Mouse (Mus musculus): ENCODE measurements around the gene Prr7. TPM values are rescaled to one million over a fixed set of nuclear protein-coding genes. Genes with fewer than 3 reads are reported as not detected.

Prr7 gene
- polyA plus RNA-seq, 1 experiment from 2014 or later, result 1.6 TPM

DNA sequence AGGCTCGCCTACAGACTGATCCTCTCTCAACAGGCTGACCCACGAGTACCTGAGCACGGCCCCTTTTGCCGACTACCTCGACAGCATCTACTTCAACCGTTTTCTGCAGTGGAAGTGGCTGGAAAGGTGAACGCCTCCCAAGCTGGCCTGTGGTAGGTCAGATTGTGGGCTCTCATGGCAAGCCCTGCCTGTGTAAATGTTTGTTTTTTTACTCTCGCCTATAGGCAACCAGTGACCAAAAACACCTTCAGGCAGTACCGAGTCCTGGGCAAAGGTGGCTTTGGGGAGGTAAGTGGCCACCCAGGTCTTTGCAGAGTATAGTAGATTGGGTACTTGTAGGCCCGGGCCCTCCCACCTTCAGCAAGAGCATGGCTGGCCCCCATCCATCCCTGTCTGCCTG lies 12.8 kb upstream of the Prr7 start:
- H3K4me2 ChIP-seq, result no peak overlapping the region
- H3K4me1 ChIP-seq, result peaks cover 22% of the 10 kb centered on the region
- H3K27ac ChIP-seq, result no peak overlapping the region
- no peaks in the 10 kb centered on the region for H3K27me3 ChIP-seq
- H3K36me3 ChIP-seq (ENCODE audit: poor library complexity, severe bottlenecking), result peaks cover 75% of the 10 kb centered on the region
- no peaks in the 10 kb centered on the region for H3K9me3 ChIP-seq (replicated peaks)
- H3K9ac ChIP-seq, result no peak overlapping the region
- no peak for ATAC-seq
- 92% methylated on average over 10 of the region's 10 CpGs for WGBS
- H3K4me3 ChIP-seq, result no peak overlapping the region

DNA sequence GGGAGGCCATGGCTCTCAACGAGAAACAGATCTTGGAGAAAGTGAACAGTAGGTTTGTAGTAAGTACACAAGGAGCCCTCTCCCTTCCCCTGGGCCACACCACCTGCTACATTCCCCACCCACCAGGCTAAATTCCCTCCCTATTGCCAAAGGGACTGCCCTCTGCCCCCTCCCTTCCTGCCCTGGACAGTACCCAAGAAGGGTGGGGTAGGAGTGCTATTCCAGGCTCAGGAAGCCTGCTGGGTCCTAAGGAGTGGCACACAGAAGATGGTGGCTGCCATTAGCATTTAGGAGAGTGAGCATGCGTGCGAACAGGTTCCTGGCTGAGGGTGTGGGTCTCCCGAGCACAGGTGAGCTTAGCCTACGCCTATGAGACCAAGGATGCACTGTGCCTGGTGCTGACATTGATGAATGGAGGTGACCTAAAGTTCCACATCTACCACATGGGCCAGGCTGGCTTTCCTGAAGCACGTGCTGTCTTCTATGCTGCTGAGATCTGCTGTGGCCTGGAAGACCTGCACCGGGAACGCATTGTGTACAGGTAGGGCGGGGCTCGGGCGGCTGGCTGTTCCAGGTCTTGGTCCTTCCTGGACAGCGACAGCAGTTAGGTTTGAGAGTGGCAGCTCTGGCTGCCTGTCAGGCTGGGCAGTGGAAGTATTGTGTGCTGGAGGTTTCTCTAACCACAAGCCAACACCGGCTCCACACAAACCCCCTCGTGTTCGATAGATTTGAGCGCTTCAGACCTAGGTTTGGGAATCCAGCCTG lies 12.1 kb upstream of the Prr7 start:
- Histone ChIP-seq H3K9ac (no peak overlapping the region), H3K9me3 (replicated peaks) (no peaks in the 10 kb centered on the region), H3K4me3 (no peak overlapping the region), H3K4me1 (peaks cover 15% of the 10 kb centered on the region), H3K4me2 (no peak overlapping the region), H3K27ac (no peak overlapping the region), H3K36me3 (ENCODE audit: poor library complexity, severe bottlenecking) (peaks cover 81% of the 10 kb centered on the region), H3K27me3 (no peaks in the 10 kb centered on the region)
- ATAC-seq, result no peak
- 96% methylated on average over 16 of the region's 16 CpGs for WGBS

GRCm38 (mm10) chr13:55462965-55463364 lies 1.1 kb upstream of the Prr7 start:
- Histone ChIP-seq H3K4me3 (no peak overlapping the region), H3K27me3 (no peaks in the 10 kb centered on the region), H3K36me3 (ENCODE audit: poor library complexity, severe bottlenecking) (peaks cover 44% of the 10 kb centered on the region), H3K9me3 (replicated peaks) (no peaks in the 10 kb centered on the region), H3K4me1 (peaks cover 38% of the 10 kb centered on the region), H3K27ac (no peak overlapping the region), H3K9ac (no peak overlapping the region), H3K4me2 (peak overlapping the region; percentile 75)
- WGBS, result 53% methylated on average over 2 of the region's 2 CpGs
- no peak for ATAC-seq

DNA sequence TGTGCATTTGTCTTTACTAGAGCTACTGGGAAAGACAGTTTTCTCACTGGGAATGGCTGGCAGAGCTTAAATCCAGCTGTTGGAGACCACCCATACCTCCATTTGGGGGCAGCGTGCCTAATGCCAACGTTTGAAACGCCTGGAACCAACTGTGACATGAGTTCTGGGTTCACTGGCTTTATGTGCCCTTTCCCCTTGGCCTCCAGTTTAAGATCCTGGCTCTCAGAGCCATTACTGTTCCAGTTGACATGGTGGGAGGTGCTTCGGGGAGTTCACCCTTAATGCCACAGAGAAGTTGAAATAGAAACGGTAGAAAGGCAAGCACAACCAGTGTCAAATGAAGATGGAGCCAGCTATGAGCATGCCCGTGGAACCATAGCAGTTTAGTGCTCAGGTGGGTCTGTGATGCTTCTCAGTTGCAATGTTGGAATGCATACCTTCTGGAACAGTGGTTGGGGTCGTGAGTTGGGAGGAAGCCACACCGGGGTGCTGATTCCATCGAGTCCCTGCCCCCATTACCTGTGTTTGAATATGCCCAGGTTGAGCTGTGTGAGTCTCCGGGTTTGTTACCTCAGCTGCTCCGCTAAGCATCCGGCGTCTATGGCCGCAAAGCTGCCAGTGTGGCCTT lies 554 bp upstream of the Prr7 start:
- Histone ChIP-seq H3K27ac (peak overlapping the region; percentile 98), H3K4me2 (peak overlapping the region; percentile 75), H3K9ac (peak overlapping the region; percentile 89), H3K4me3 (peak overlapping the region; percentile 68), H3K36me3 (ENCODE audit: poor library complexity, severe bottlenecking) (peaks cover 39% of the 10 kb centered on the region), H3K4me1 (peaks cover 44% of the 10 kb centered on the region), H3K9me3 (replicated peaks) (no peaks in the 10 kb centered on the region), H3K27me3 (no peaks in the 10 kb centered on the region)
- WGBS, result 6% methylated on average over 14 of the region's 14 CpGs
- ATAC-seq, result no peak; the same call in 1 of the 2 replicates

- Histone ChIP-seq H3K9me3 (replicated peaks) (no peaks in the 10 kb centered on the region), H3K4me2 (peak overlapping the region; percentile 75), H3K4me3 (peak overlapping the region; percentile 68), H3K9ac (peak overlapping the region; percentile 89), H3K4me1 (peaks cover 60% of the 10 kb centered on the region), H3K27me3 (no peaks in the 10 kb centered on the region), H3K27ac (peak overlapping the region; percentile 98), H3K36me3 (ENCODE audit: poor library complexity, severe bottlenecking) (peaks cover 22% of the 10 kb centered on the region)
- 0% methylated on average over 3 of the region's 3 CpGs for WGBS
- ATAC-seq, result peak; percentile 7
These were observed 1.1 kb downstream of the Prr7 start for GRCm38 (mm10) chr13:55465184-55465583.

DNA sequence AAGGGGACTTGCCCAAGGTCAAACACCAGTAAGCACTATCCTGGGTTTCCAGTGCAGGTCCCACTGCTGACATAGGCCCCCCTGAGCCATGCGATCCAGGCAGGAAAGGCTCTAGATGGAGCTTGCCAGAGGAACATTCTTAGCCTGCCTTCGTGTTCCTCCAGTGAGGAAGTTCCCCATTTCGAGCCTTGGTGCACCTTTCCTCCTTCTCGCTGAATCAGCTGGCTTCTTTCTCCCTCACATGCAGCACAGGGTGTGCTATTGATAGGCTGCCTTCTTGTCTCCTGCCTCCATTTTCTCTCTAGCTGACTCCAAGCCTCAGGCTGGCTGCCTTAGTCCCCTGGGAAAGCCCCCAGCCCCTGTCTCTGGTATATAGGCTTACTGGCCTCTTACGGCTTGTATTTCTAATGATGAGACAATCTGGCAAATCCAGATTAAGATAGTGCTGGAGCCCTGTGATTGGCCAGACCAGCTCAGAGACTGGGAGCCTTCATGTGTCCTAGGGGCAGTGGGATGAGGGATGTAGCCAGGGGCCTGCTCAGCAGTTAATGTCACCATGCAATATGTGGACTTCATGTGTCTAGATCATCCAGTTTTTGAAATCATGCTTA lies 1.9 kb downstream of the Prr7 start:
- Histone ChIP-seq H3K27me3 (no peaks in the 10 kb centered on the region), H3K9me3 (replicated peaks) (no peaks in the 10 kb centered on the region), H3K27ac (peak overlapping the region; percentile 98), H3K9ac (peak overlapping the region; percentile 89), H3K4me3 (peak overlapping the region; percentile 68), H3K36me3 (ENCODE audit: poor library complexity, severe bottlenecking) (peaks cover 14% of the 10 kb centered on the region), H3K4me1 (peaks cover 68% of the 10 kb centered on the region), H3K4me2 (peak overlapping the region; percentile 75)
- WGBS, result 56% methylated on average over 5 of the region's 5 CpGs
- ATAC-seq, result no peak

GRCm38 (mm10) chr13:55468851-55469560 lies 4.9 kb downstream of the Prr7 start:
- no peak for ATAC-seq

DNA sequence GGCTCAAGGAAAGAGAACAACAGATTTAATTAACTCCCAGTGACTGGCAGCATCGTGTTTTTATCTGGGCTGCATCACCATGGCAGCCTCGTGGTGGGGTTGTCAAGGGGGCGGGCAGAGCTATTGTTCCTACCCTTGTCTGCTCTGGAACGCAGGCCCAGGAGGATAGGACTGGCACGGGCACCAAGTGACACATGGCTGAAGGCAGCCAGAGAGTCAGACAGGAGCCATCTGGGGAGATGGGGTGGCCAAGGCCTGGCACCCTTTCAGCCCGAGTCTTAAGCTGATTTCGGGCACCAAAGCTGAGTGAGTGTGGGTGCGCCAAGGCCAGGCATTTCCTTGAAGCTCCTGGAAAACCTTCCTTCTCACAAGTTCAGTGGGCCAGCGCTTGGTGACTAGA lies 6.3 kb downstream of the Prr7 start:
- 20% methylated on average over 9 of the region's 9 CpGs for WGBS
- peak; percentile 27 for ATAC-seq
- no peaks in the 10 kb centered on the region for H3K27me3 ChIP-seq
- H3K36me3 ChIP-seq (ENCODE audit: poor library complexity, severe bottlenecking), result peaks cover 25% of the 10 kb centered on the region
- 0 out of 2 replicates have a peak overlapping the region, but pooled peaks have one; percentile 6 for H3K4me3 ChIP-seq
- peak overlapping the region; percentile 98 for H3K4me2 ChIP-seq
- no peaks in the 10 kb centered on the region for H3K9me3 ChIP-seq (replicated peaks)
- H3K4me1 ChIP-seq, result peaks cover 93% of the 10 kb centered on the region
- H3K27ac ChIP-seq, result peak overlapping the region; percentile 90
- peak overlapping the region; percentile 85; the same call in 1 of the 2 replicates for H3K9ac ChIP-seq

More at GRCm38 (mm10) chr13:55468851-55469560, 4.9 kb downstream of the Prr7 start:
- H3K27ac ChIP-seq, result peak overlapping the region; percentile 90
- H3K4me1 ChIP-seq, result peaks cover 88% of the 10 kb centered on the region
- no peak overlapping the region for H3K4me3 ChIP-seq
- peaks cover 11% of the 10 kb centered on the region for H3K36me3 ChIP-seq (ENCODE audit: poor library complexity, severe bottlenecking)
- no peaks in the 10 kb centered on the region for H3K9me3 ChIP-seq (replicated peaks)
- H3K4me2 ChIP-seq, result 0 out of 2 replicates have a peak overlapping the region, but pooled peaks have one; percentile 7
- WGBS, result 27% methylated on average over 13 of the region's 13 CpGs
- H3K27me3 ChIP-seq, result no peaks in the 10 kb centered on the region
- peak overlapping the region; percentile 26; the same call in 1 of the 2 replicates for H3K9ac ChIP-seq

- ATAC-seq, result peak; percentile 62
These were observed 7.2 kb downstream of the Prr7 start for GRCm38 (mm10) chr13:55471156-55471818.

GRCm38 (mm10) chr13:55471819-55472131 lies 7.7 kb downstream of the Prr7 start:
- Histone ChIP-seq H3K27ac (peak overlapping the region; percentile 90), H3K9me3 (replicated peaks) (no peaks in the 10 kb centered on the region), H3K4me3 (peak overlapping the region; percentile 51), H3K36me3 (ENCODE audit: poor library complexity, severe bottlenecking) (peaks cover 39% of the 10 kb centered on the region), H3K4me2 (peak overlapping the region; percentile 98), H3K27me3 (no peaks in the 10 kb centered on the region), H3K4me1 (peaks cover 91% of the 10 kb centered on the region), H3K9ac (peak overlapping the region; percentile 85)
- ATAC-seq, result peak; percentile 23
- WGBS, result 0% methylated on average over 26 of the region's 31 CpGs

More at GRCm38 (mm10) chr13:55471156-55471818, 7.2 kb downstream of the Prr7 start:
- H3K36me3 ChIP-seq (ENCODE audit: poor library complexity, severe bottlenecking), result peaks cover 34% of the 10 kb centered on the region
- peak overlapping the region; percentile 85 for H3K9ac ChIP-seq
- peak overlapping the region; percentile 90 for H3K27ac ChIP-seq
- no peaks in the 10 kb centered on the region for H3K9me3 ChIP-seq (replicated peaks)
- H3K4me3 ChIP-seq, result peak overlapping the region; percentile 51
- H3K27me3 ChIP-seq, result no peaks in the 10 kb centered on the region
- H3K4me1 ChIP-seq, result peaks cover 93% of the 10 kb centered on the region
- under 1% methylated on average over 54 of the region's 54 CpGs for WGBS
- peak overlapping the region; percentile 98 for H3K4me2 ChIP-seq

Measured in forebrain, embryonic 13.5 days (tissue).